In genomic region chr19:46857277-46857989, GRCm38 (mm10) we compare ENCODE assay signal across 8 mouse cellular contexts.
DNase-seq lines count a peak whose midpoint lies in the region; TF ChIP-seq lines count a peak whose summit lies in the region.

No protein-coding gene starts in this region.

- H3K27ac ChIP-seq in cerebellum, adult 2 months (ENCODE audit: insufficient read depth, low read length), result no peak overlapping the region

- 60% methylated on average over 9 of the region's 9 CpGs for WGBS in cerebellum, adult 2 months

- peak; percentile 48; the same call in 1 of the 2 replicates for TF ChIP-seq CTCF in cerebellum, adult 2 months (IDR thresholded peaks at IDR 0.05; ENCODE audit: borderline replicate concordance, insufficient read depth, low read depth, low read length)

- no peaks in the 10 kb centered on the region for H3K4me1 ChIP-seq in cerebellum, adult 2 months (ENCODE audit: control insufficient read depth, insufficient read depth, low read length)

- no peak for DNase-seq in cerebellum, adult 2 months
- no peak for DNase-seq in cerebellum, adult 18-20 months
- DNase-seq in thymus, postnatal 25 days, result peak; percentile 31
- DNase-seq in thymus, postnatal 4 days, result no peak
- peak; percentile 38 to 42 for DNase-seq in kidney, postnatal 36 days
- DNase-seq in ovary, postnatal 36 days (ENCODE audit: low spot score), result no peak
- no peak for DNase-seq in testis, postnatal 10 days (ENCODE audit: low spot score)
- DNase-seq in ovary, postnatal 10 days (ENCODE audit: low spot score), result no peak

- no peaks in the 10 kb centered on the region for H3K27me3 ChIP-seq in cerebellum, adult 2 months (ENCODE audit: control insufficient read depth, insufficient read depth, low read length)

- no peak overlapping the region for H3K4me3 ChIP-seq in cerebellum, adult 2 months (replicated peaks; ENCODE audit: insufficient read depth, low read depth, low read length)

- TF ChIP-seq POLR2A in cerebellum, adult 2 months (IDR thresholded peaks at IDR 0.05; ENCODE audit: borderline replicate concordance, insufficient read depth, low read length), result no peak

Comparison
In these comparisons a context has a peak if more than half of its experiments do, and no peak if none do; other contexts are left out.
1. DNase-seq: peak in thymus, postnatal 25 days (single experiment) and kidney, postnatal 36 days (2 of 2); none in cerebellum, adult 2 months (0 of 2), cerebellum, adult 18-20 months (0 of 2), thymus, postnatal 4 days (single experiment), ovary, postnatal 36 days (single experiment), testis, postnatal 10 days (single experiment) and ovary, postnatal 10 days (single experiment).